Mouse (Mus musculus): ENCODE measurements around the gene Cdk9. TPM values are rescaled to one million over a fixed set of nuclear protein-coding genes. Genes with fewer than 3 reads are reported as not detected.
A peak's percentile ranks its signal among the peaks of the same experiment; 100 is the strongest.

Cdk9 gene
- polyA plus RNA-seq, 1 experiment, result 112 TPM

- peak within 1 kb of the TSS; percentile 55 for H3K4me3 ChIP-seq (ENCODE audit: insufficient read depth, poor library complexity, severe bottlenecking)
- H3ac ChIP-seq (ENCODE audit: control insufficient read depth, insufficient read length, low read depth), result peak within 1 kb of the TSS; percentile 98
- H3K79me2 ChIP-seq (ENCODE audit: control insufficient read depth, insufficient read depth), result no peaks in the 10 kb centered on the region
- H3K27me3 ChIP-seq (ENCODE audit: control insufficient read depth, insufficient read depth, insufficient read length), result peaks cover 6% of the 10 kb centered on the region
- no peaks in the 10 kb centered on the region for H3K79me3 ChIP-seq (ENCODE audit: low read depth)
- no peak for TF ChIP-seq CEBPB (IDR thresholded peaks at IDR 0.05; ENCODE audit: low read depth)
- peak; percentile 33 for TF ChIP-seq MYOD1 (IDR thresholded peaks at IDR 0.05; ENCODE audit: control insufficient read depth, insufficient read length, low read depth)
- peak; percentile 94 for TF ChIP-seq CTCF (IDR thresholded peaks at IDR 0.05; ENCODE audit: control insufficient read depth, insufficient read depth, insufficient read length)
- peaks cover 10% of the 10 kb centered on the region for H3K36me3 ChIP-seq (ENCODE audit: control insufficient read depth, insufficient read depth)
These were observed 44.4 kb upstream of the Cdk9 start, which contains the start of gene Tor2a for GRCm38 (mm10) chr2:32757056-32757845. Tor2a (plus strand) TSS chr2:32757234.

- no peaks in the 10 kb centered on the region for H3K79me3 ChIP-seq (ENCODE audit: low read depth)
- H3K36me3 ChIP-seq (ENCODE audit: control insufficient read depth, insufficient read depth), result peaks cover 5% of the 10 kb centered on the region
- no peak overlapping the region for H3ac ChIP-seq (ENCODE audit: control insufficient read depth, insufficient read length, low read depth)
- TF ChIP-seq MYOD1 (IDR thresholded peaks at IDR 0.05; ENCODE audit: control insufficient read depth, insufficient read length, low read depth), result no peak
- TF ChIP-seq MAX (IDR thresholded peaks at IDR 0.05), result no peak
- no peak for TF ChIP-seq MYOG (IDR thresholded peaks at IDR 0.05; ENCODE audit: control insufficient read depth, extremely low read depth, insufficient read length)
- TF ChIP-seq FOSL1 (IDR thresholded peaks at IDR 0.05; ENCODE audit: insufficient read depth, low read length, poor library complexity, severe bottlenecking), result no peak
- TF ChIP-seq CEBPB (IDR thresholded peaks at IDR 0.05; ENCODE audit: low read depth), result no peak
- TF ChIP-seq USF1 (IDR thresholded peaks at IDR 0.05; ENCODE audit: low read depth), result no peak
- TF ChIP-seq CTCF (IDR thresholded peaks at IDR 0.05; ENCODE audit: control insufficient read depth, insufficient read depth, insufficient read length), result no peak
- no peaks in the 10 kb centered on the region for H3K79me2 ChIP-seq (ENCODE audit: control insufficient read depth, insufficient read depth)
- peaks cover 6% of the 10 kb centered on the region for H3K27me3 ChIP-seq (ENCODE audit: control insufficient read depth, insufficient read depth, insufficient read length)
- H3K4me3 ChIP-seq (ENCODE audit: insufficient read depth, poor library complexity, severe bottlenecking), result peak overlapping the region; percentile 55
These were observed 43.8 kb upstream of the Cdk9 start for GRCm38 (mm10) chr2:32756674-32757055.

GRCm38 (mm10) chr2:32752181-32752580 is 39.3 kb upstream of the Cdk9 start:
- H3ac ChIP-seq (ENCODE audit: control insufficient read depth, insufficient read length, low read depth), result no peak overlapping the region
- no peaks in the 10 kb centered on the region for H3K36me3 ChIP-seq (ENCODE audit: control insufficient read depth, insufficient read depth)
- H3K79me2 ChIP-seq (ENCODE audit: control insufficient read depth, insufficient read depth), result no peaks in the 10 kb centered on the region
- H3K27me3 ChIP-seq (ENCODE audit: control insufficient read depth, insufficient read depth, insufficient read length), result peaks cover 8% of the 10 kb centered on the region
- H3K79me3 ChIP-seq (ENCODE audit: low read depth), result no peaks in the 10 kb centered on the region
- H3K4me3 ChIP-seq (ENCODE audit: insufficient read depth, poor library complexity, severe bottlenecking), result no peak overlapping the region
- no peak for TF ChIP-seq MAX (IDR thresholded peaks at IDR 0.05)
- no peak for TF ChIP-seq USF1 (IDR thresholded peaks at IDR 0.05; ENCODE audit: low read depth)
- TF ChIP-seq CEBPB (IDR thresholded peaks at IDR 0.05; ENCODE audit: low read depth), result no peak
- no peak for TF ChIP-seq MYOG (IDR thresholded peaks at IDR 0.05; ENCODE audit: control insufficient read depth, extremely low read depth, insufficient read length)
- TF ChIP-seq CTCF (IDR thresholded peaks at IDR 0.05; ENCODE audit: control insufficient read depth, insufficient read depth, insufficient read length), result no peak
- TF ChIP-seq MYOD1 (IDR thresholded peaks at IDR 0.05; ENCODE audit: control insufficient read depth, insufficient read length, low read depth), result no peak
- TF ChIP-seq FOSL1 (IDR thresholded peaks at IDR 0.05; ENCODE audit: insufficient read depth, low read length, poor library complexity, severe bottlenecking), result no peak

- Histone ChIP-seq H3K79me2 (ENCODE audit: control insufficient read depth, insufficient read depth) (no peaks in the 10 kb centered on the region), H3K4me3 (ENCODE audit: insufficient read depth, poor library complexity, severe bottlenecking) (no peak overlapping the region), H3K36me3 (ENCODE audit: control insufficient read depth, insufficient read depth) (no peaks in the 10 kb centered on the region), H3K27me3 (ENCODE audit: control insufficient read depth, insufficient read depth, insufficient read length) (peaks cover 14% of the 10 kb centered on the region), H3K79me3 (ENCODE audit: low read depth) (no peaks in the 10 kb centered on the region), H3ac (ENCODE audit: control insufficient read depth, insufficient read length, low read depth) (no peak overlapping the region)
- TF ChIP-seq MAX (IDR thresholded peaks at IDR 0.05) (no peak), MYOD1 (IDR thresholded peaks at IDR 0.05; ENCODE audit: control insufficient read depth, insufficient read length, low read depth) (no peak), MYOG (IDR thresholded peaks at IDR 0.05; ENCODE audit: control insufficient read depth, extremely low read depth, insufficient read length) (no peak), CTCF (IDR thresholded peaks at IDR 0.05; ENCODE audit: control insufficient read depth, insufficient read depth, insufficient read length) (no peak), CEBPB (IDR thresholded peaks at IDR 0.05; ENCODE audit: low read depth) (no peak), USF1 (IDR thresholded peaks at IDR 0.05; ENCODE audit: low read depth) (no peak), FOSL1 (IDR thresholded peaks at IDR 0.05; ENCODE audit: insufficient read depth, low read length, poor library complexity, severe bottlenecking) (no peak)
These were observed 38.8 kb upstream of the Cdk9 start for GRCm38 (mm10) chr2:32751665-32752033.

- Histone ChIP-seq H3K79me2 (ENCODE audit: control insufficient read depth, insufficient read depth) (no peaks in the 10 kb centered on the region), H3K36me3 (ENCODE audit: control insufficient read depth, insufficient read depth) (no peaks in the 10 kb centered on the region), H3K79me3 (ENCODE audit: low read depth) (no peaks in the 10 kb centered on the region), H3K27me3 (ENCODE audit: control insufficient read depth, insufficient read depth, insufficient read length) (peaks cover 19% of the 10 kb centered on the region), H3K4me3 (ENCODE audit: insufficient read depth, poor library complexity, severe bottlenecking) (no peak overlapping the region), H3ac (ENCODE audit: control insufficient read depth, insufficient read length, low read depth) (no peak overlapping the region)
- TF ChIP-seq USF1 (IDR thresholded peaks at IDR 0.05; ENCODE audit: low read depth) (no peak), MAX (IDR thresholded peaks at IDR 0.05) (no peak), MYOD1 (IDR thresholded peaks at IDR 0.05; ENCODE audit: control insufficient read depth, insufficient read length, low read depth) (no peak), FOSL1 (IDR thresholded peaks at IDR 0.05; ENCODE audit: insufficient read depth, low read length, poor library complexity, severe bottlenecking) (no peak), MYOG (IDR thresholded peaks at IDR 0.05; ENCODE audit: control insufficient read depth, extremely low read depth, insufficient read length) (no peak), CTCF (IDR thresholded peaks at IDR 0.05; ENCODE audit: control insufficient read depth, insufficient read depth, insufficient read length) (no peak), CEBPB (IDR thresholded peaks at IDR 0.05; ENCODE audit: low read depth) (no peak)
These were observed 38.2 kb upstream of the Cdk9 start for GRCm38 (mm10) chr2:32750887-32751664.
